Mouse (Mus musculus): Measurements from ENCODE around the gene Gng7.

Gng7 gene

GRCm38 (mm10) chr10:80901409-80902272 is 113.1 kb downstream of the Gng7 start:
- in situ Hi-C loops (cut with MseI, MboI): no loop called here

- in situ Hi-C loops (cut with MseI, MboI): no loop called here
Observed at GRCm38 (mm10) chr10:80900318-80901247, 114.2 kb downstream of the Gng7 start, which contains the start of gene Timm13. Timm13 (minus strand) TSS chr10:80900969.

- in situ Hi-C loops (cut with MseI, MboI): no loop called here
Observed at GRCm38 (mm10) chr10:80899591-80900317, 115.0 kb downstream of the Gng7 start.

GRCm38 (mm10) chr10:80899074-80899473 is 115.7 kb downstream of the Gng7 start:
- in situ Hi-C loops (cut with MseI, MboI): no loop called here
